Mouse (Mus musculus): Measurements from ENCODE around the gene Zfp950. TPM values are rescaled to one million over a fixed set of nuclear protein-coding genes. Genes with fewer than 3 reads are reported as not detected.

Zfp950 gene
- total RNA-seq, 1 experiment: 11.1 TPM

DNA sequence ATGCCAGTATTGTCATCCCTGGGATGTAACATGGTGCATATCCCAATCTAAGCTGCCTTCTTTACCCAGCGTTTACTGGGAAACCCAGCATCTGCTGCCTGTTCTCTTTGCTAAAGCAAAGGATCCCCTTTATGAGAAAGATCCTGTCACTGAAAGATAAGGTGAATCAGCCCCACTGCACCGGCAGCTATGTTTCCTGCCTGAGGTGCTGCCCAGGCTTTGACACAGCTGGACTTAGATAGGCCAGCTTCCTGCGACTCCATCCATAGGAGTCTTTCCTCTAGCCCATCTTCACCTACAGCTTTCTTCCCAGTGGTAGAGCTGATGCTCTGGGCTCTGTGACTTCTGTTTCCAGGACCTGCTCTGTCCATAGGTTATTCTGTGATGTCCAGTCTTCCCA is 62.0 kb downstream of the Zfp950 start:
- Histone ChIP-seq H3K9me3 (ENCODE audit: control insufficient read depth, insufficient read depth, low read depth, low read length) (no peaks in the 10 kb centered on the region), H3K4me1 (ENCODE audit: control insufficient read depth in 2 of 2, insufficient read depth in 2 of 2, low read length in 2 of 2, poor library complexity in 1 of 2) (no peaks in the 10 kb centered on the region), H3K9ac (ENCODE audit: insufficient read depth, low read depth, low read length, poor library complexity, severe bottlenecking) (no peak overlapping the region), H3K27ac (ENCODE audit: insufficient read depth, low read depth, low read length, poor library complexity, severe bottlenecking) (no peak overlapping the region), H3K36me3 (ENCODE audit: control insufficient read depth, insufficient read depth, low read length, poor library complexity, severe bottlenecking) (no peaks in the 10 kb centered on the region), H3K4me3 (ENCODE audit: insufficient read depth in 1 of 2, low read depth in 1 of 2, low read length in 2 of 2, poor library complexity in 1 of 2, severe bottlenecking in 1 of 2) (no peak overlapping the region)
- in situ Hi-C loops (cut with MboI; ENCODE audit: low sequenced_read_pairs in 2 of 2, unreplicated experiment in 2 of 2): no loop called here
- no peak for DNase-seq (ENCODE audit: low read depth, low spot score)
- no peak for TF ChIP-seq ZC3H11A (IDR thresholded peaks at IDR 0.05; ENCODE audit: borderline replicate concordance, low read depth, low read length)
- TF ChIP-seq CHD2 (IDR thresholded peaks at IDR 0.05; ENCODE audit: low read depth, low read length): no peak
- no peak for TF ChIP-seq ZNF384 (IDR thresholded peaks at IDR 0.05; ENCODE audit: low read depth, low read length)
- no peak for TF ChIP-seq MAFK (IDR thresholded peaks at IDR 0.05; ENCODE audit: insufficient read depth, low read depth, low read length)
- TF ChIP-seq HCFC1 (IDR thresholded peaks at IDR 0.05; ENCODE audit: borderline replicate concordance, insufficient read depth, low read length): no peak

DNA sequence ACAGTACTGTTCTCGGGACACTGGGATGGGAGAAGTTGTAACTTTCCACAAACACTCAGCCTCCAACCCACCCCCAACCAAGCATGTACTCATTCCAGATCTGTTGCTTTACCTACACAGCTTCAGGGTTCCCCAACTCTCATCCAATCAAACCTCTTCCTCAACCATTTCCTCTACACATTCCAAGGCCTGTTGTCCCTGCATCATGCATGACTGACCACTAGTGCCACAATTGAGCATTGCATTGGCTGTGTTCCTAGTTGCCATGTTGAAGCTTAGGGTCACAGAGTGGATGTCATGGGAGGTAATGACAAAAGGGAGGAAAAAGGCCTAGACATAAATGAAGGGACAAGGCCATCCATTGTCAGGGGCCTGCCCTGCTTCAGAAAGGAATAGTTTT is 75.6 kb downstream of the Zfp950 start:
- in situ Hi-C loops (cut with MboI; ENCODE audit: low sequenced_read_pairs in 2 of 2, unreplicated experiment in 2 of 2): no loop called here
- H3K36me3 ChIP-seq (ENCODE audit: control insufficient read depth, insufficient read depth, low read length, poor library complexity, severe bottlenecking): no peaks in the 10 kb centered on the region
- no peak for TF ChIP-seq HCFC1 (IDR thresholded peaks at IDR 0.05; ENCODE audit: borderline replicate concordance, insufficient read depth, low read length)
- no peak for TF ChIP-seq ZC3H11A (IDR thresholded peaks at IDR 0.05; ENCODE audit: borderline replicate concordance, low read depth, low read length)
- TF ChIP-seq CHD2 (IDR thresholded peaks at IDR 0.05; ENCODE audit: low read depth, low read length): no peak
- TF ChIP-seq ZNF384 (IDR thresholded peaks at IDR 0.05; ENCODE audit: low read depth, low read length): no peak
- TF ChIP-seq MAFK (IDR thresholded peaks at IDR 0.05; ENCODE audit: insufficient read depth, low read depth, low read length): no peak

DNA sequence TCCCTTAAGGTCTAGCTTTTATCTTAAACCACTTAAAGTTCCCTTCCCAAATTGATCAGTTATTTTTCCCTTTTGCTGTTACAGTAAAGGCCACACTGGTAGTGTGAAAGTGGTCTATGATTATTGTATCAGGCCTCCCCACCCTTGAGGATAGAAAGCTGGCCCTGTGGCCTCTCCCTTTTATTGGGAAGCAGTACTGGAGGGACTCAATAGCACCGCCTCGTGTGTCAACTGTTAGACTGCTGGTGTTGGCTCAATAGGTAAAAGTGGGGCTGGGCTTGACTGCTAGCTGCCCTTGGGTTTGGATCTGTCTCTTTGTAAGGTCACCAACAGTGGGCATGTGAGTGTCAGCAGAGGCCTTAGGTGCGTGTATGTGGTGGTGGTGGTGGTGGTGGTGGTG is 76.3 kb downstream of the Zfp950 start:
- in situ Hi-C loops (cut with MboI; ENCODE audit: low sequenced_read_pairs in 2 of 2, unreplicated experiment in 2 of 2): no loop called here
- Histone ChIP-seq H3K27ac (ENCODE audit: insufficient read depth, low read depth, low read length, poor library complexity, severe bottlenecking) (no peak overlapping the region), H3K9me3 (ENCODE audit: control insufficient read depth, insufficient read depth, low read depth, low read length) (no peaks in the 10 kb centered on the region), H3K9ac (ENCODE audit: insufficient read depth, low read depth, low read length, poor library complexity, severe bottlenecking) (no peak overlapping the region), H3K4me3 (ENCODE audit: insufficient read depth in 1 of 2, low read depth in 1 of 2, low read length in 2 of 2, poor library complexity in 1 of 2, severe bottlenecking in 1 of 2) (no peak overlapping the region), H3K4me1 (ENCODE audit: control insufficient read depth in 2 of 2, insufficient read depth in 2 of 2, low read length in 2 of 2, poor library complexity in 1 of 2) (no peaks in the 10 kb centered on the region), H3K36me3 (ENCODE audit: control insufficient read depth, insufficient read depth, low read length, poor library complexity, severe bottlenecking) (no peaks in the 10 kb centered on the region)
- DNase-seq (ENCODE audit: low read depth, low spot score): no peak
- TF ChIP-seq ZC3H11A (IDR thresholded peaks at IDR 0.05; ENCODE audit: borderline replicate concordance, low read depth, low read length): no peak
- no peak for TF ChIP-seq ZNF384 (IDR thresholded peaks at IDR 0.05; ENCODE audit: low read depth, low read length)
- no peak for TF ChIP-seq MAFK (IDR thresholded peaks at IDR 0.05; ENCODE audit: insufficient read depth, low read depth, low read length)
- no peak for TF ChIP-seq HCFC1 (IDR thresholded peaks at IDR 0.05; ENCODE audit: borderline replicate concordance, insufficient read depth, low read length)
- no peak for TF ChIP-seq CHD2 (IDR thresholded peaks at IDR 0.05; ENCODE audit: low read depth, low read length)

More for the DNA sequence above, 75.6 kb downstream of the Zfp950 start:
- H3K9me3 ChIP-seq (ENCODE audit: control insufficient read depth, insufficient read depth, low read depth, low read length): no peaks in the 10 kb centered on the region
- no peak overlapping the region for H3K4me3 ChIP-seq (ENCODE audit: insufficient read depth in 1 of 2, low read depth in 1 of 2, low read length in 2 of 2, poor library complexity in 1 of 2, severe bottlenecking in 1 of 2)
- no peak overlapping the region for H3K27ac ChIP-seq (ENCODE audit: insufficient read depth, low read depth, low read length, poor library complexity, severe bottlenecking)
- no peaks in the 10 kb centered on the region for H3K4me1 ChIP-seq (ENCODE audit: control insufficient read depth in 2 of 2, insufficient read depth in 2 of 2, low read length in 2 of 2, poor library complexity in 1 of 2)
- DNase-seq (ENCODE audit: low read depth, low spot score): no peak
- H3K9ac ChIP-seq (ENCODE audit: insufficient read depth, low read depth, low read length, poor library complexity, severe bottlenecking): no peak overlapping the region

DNA sequence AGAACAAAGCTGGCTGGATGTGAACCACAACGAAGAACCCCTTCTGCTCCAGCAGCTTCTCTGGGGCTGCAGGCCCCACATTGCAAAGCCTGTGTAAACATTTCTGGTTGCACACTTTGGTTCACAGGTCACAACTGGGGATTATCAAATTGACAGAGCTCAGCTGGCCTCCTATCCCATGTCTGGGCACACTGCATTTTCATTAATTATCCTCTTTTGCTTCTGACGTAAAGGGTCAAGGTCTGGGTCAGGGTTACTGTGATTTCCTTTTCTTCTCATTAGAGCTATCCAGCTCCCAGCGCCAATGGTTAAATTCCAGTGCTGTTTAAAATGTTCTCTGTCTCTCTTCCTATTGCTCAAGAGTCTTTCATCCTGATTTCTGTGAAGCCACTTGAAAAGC is 83.1 kb downstream of the Zfp950 start:
- Histone ChIP-seq H3K4me3 (ENCODE audit: insufficient read depth in 1 of 2, low read depth in 1 of 2, low read length in 2 of 2, poor library complexity in 1 of 2, severe bottlenecking in 1 of 2) (no peak overlapping the region), H3K4me1 (ENCODE audit: control insufficient read depth in 2 of 2, insufficient read depth in 2 of 2, low read length in 2 of 2, poor library complexity in 1 of 2) (no peaks in the 10 kb centered on the region)
- no peak for DNase-seq (ENCODE audit: low read depth, low spot score)

DNA sequence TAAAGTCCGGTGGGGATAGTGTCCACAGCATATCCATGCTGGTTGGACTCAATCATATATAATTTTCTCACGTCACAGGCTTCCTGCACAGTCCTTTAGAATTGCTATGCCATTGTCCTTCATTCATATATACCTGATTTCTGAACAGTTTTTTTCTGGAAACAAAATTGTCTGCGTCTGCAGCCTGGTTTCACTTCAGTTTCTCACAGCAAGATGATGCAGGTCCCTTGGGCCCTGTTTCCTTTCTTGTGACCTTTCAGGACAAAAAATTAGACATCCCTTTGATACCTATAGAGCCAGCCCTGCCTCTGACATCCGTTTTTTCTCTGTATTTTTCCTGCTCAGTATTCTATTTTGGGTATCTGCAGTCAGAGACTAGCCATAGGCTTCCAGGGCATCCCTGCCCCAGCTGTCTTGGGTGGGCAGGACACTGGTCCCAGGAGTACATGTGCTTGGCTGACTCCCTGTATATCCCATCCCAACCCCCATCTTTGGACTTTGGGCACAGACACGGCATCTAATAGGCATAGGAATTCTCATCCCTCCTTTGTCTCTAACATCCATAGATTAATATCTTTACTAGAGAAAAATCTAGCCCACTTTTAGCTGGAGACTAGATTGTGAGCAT is 83.7 kb downstream of the Zfp950 start:
- Histone ChIP-seq H3K9me3 (ENCODE audit: control insufficient read depth, insufficient read depth, low read depth, low read length) (no peaks in the 10 kb centered on the region), H3K4me3 (ENCODE audit: insufficient read depth in 1 of 2, low read depth in 1 of 2, low read length in 2 of 2, poor library complexity in 1 of 2, severe bottlenecking in 1 of 2) (no peak overlapping the region), H3K4me1 (ENCODE audit: control insufficient read depth in 2 of 2, insufficient read depth in 2 of 2, low read length in 2 of 2, poor library complexity in 1 of 2) (no peaks in the 10 kb centered on the region), H3K27ac (ENCODE audit: insufficient read depth, low read depth, low read length, poor library complexity, severe bottlenecking) (no peak overlapping the region), H3K9ac (ENCODE audit: insufficient read depth, low read depth, low read length, poor library complexity, severe bottlenecking) (no peak overlapping the region), H3K36me3 (ENCODE audit: control insufficient read depth, insufficient read depth, low read length, poor library complexity, severe bottlenecking) (no peaks in the 10 kb centered on the region)
- in situ Hi-C loops (cut with MboI; ENCODE audit: low sequenced_read_pairs in 2 of 2, unreplicated experiment in 2 of 2): no loop called here
- no peak for TF ChIP-seq HCFC1 (IDR thresholded peaks at IDR 0.05; ENCODE audit: borderline replicate concordance, insufficient read depth, low read length)
- no peak for TF ChIP-seq CHD2 (IDR thresholded peaks at IDR 0.05; ENCODE audit: low read depth, low read length)
- no peak for DNase-seq (ENCODE audit: low read depth, low spot score)

More for the DNA sequence above, 83.1 kb downstream of the Zfp950 start:
- Histone ChIP-seq H3K9me3 (ENCODE audit: control insufficient read depth, insufficient read depth, low read depth, low read length) (no peaks in the 10 kb centered on the region), H3K9ac (ENCODE audit: insufficient read depth, low read depth, low read length, poor library complexity, severe bottlenecking) (no peak overlapping the region), H3K36me3 (ENCODE audit: control insufficient read depth, insufficient read depth, low read length, poor library complexity, severe bottlenecking) (no peaks in the 10 kb centered on the region), H3K27ac (ENCODE audit: insufficient read depth, low read depth, low read length, poor library complexity, severe bottlenecking) (no peak overlapping the region)
- in situ Hi-C loops (cut with MboI; ENCODE audit: low sequenced_read_pairs in 2 of 2, unreplicated experiment in 2 of 2): no loop called here
- no peak for TF ChIP-seq HCFC1 (IDR thresholded peaks at IDR 0.05; ENCODE audit: borderline replicate concordance, insufficient read depth, low read length)
- TF ChIP-seq MAFK (IDR thresholded peaks at IDR 0.05; ENCODE audit: insufficient read depth, low read depth, low read length): no peak
- TF ChIP-seq ZNF384 (IDR thresholded peaks at IDR 0.05; ENCODE audit: low read depth, low read length): no peak

All from ES-E14 (cell line).